Mouse (Mus musculus) liver, embryonic 11.5 days (tissue): Measurements from ENCODE around the gene Tspan15. TPM values are rescaled to one million over a fixed set of nuclear protein-coding genes. Genes with fewer than 3 reads are reported as not detected.
A peak's percentile ranks its signal among the peaks of the same experiment; 100 is the strongest.

ENCODE experiments used
- ATAC-seq: fragments of 200-750 bp; cut with Nextera tagmentation; replicated peaks from 2 replicates; pipeline ENCODE4 v1.8.0; 2017; ENCODE audit warnings: moderate number of reproducible peaks, mild to moderate bottlenecking, moderate TSS enrichment, moderate library complexity; ENCODE audit not compliant: low FRiP score
- DNase-seq: peaks from one replicate; pipeline ENCODE4 v3.0.0-alpha.2; 2017; ENCODE audit warnings: low spot score
- H3K27ac ChIP-seq: fragments of 300-500 bp; sonication (generic); 2 replicates; pipeline ENCODE4 v1.5.1; 2014; ENCODE audit warnings: mild to moderate bottlenecking, low read depth, low read length, control low read depth
- H3K27me3 ChIP-seq: fragments of 300-500 bp; sonication (generic); replicated peaks from 2 replicates; pipeline ENCODE4 v1.6.1; 2014; ENCODE audit warnings: low read length, mixed read lengths; ENCODE audit not compliant: control insufficient read depth, insufficient read depth
- H3K36me3 ChIP-seq: fragments of 300-500 bp; sonication (generic); 2 replicates; pipeline ENCODE4 v1.6.1; 2014; ENCODE audit warnings: mild to moderate bottlenecking, low read length, moderate library complexity, mixed read lengths; ENCODE audit not compliant: control insufficient read depth, insufficient read depth
- H3K4me1 ChIP-seq: fragments of 300-500 bp; sonication (generic); replicated peaks from 2 replicates; pipeline ENCODE4 v1.6.1; 2014; ENCODE audit warnings: low read length, mixed read lengths; ENCODE audit not compliant: control insufficient read depth, insufficient read depth
- H3K4me2 ChIP-seq: fragments of 300-500 bp; sonication (generic); 2 replicates; pipeline ENCODE4 v1.6.1; 2014; ENCODE audit warnings: mild to moderate bottlenecking, control low read depth, moderate library complexity
- H3K4me3 ChIP-seq: fragments of 300-500 bp; sonication (generic); 2 replicates; pipeline ENCODE4 v1.5.1; 2014; ENCODE audit warnings: low read depth, low read length, control low read depth
- H3K9ac ChIP-seq: fragments of 300-500 bp; sonication (generic); 2 replicates; pipeline ENCODE4 v1.6.1; 2014; ENCODE audit warnings: low read depth, low read length, control low read depth
- H3K9me3 ChIP-seq: fragments of 300-500 bp; sonication (generic); 2 replicates; pipeline ENCODE4 v1.6.1; 2016; ENCODE audit warnings: low read length, inconsistent platforms, mixed read lengths; ENCODE audit not compliant: control insufficient read depth
- WGBS: fragments of 180-500 bp; shearing (Covaris S2); extraction: QIAGEN DNeasy Blood & Tissue Kit; methylation state at CpG from one replicate; pipeline ENCODE4 v1.1.7; 2014; 5-methylcytosine and 5-hydroxymethylcytosine counted together
- polyA plus RNA-seq: library from polyadenylated mRNA; unstranded; fragments of >200 nt; fragmentation: Nextera tagmentation; extraction: Ambion mirVana; gene quantifications from 2 replicates; pipeline ENCODE4 v1.2.1, GENCODE M21; 2014

Gene Tspan15
- polyA plus RNA-seq, 1 experiment from 2014 or later: 13.8 TPM

- no peak overlapping the region for H3K4me3 ChIP-seq
- 0 out of 2 replicates have a peak, but pooled peaks cover 5% of the 10 kb centered on the region for H3K4me1 ChIP-seq
These were observed 7.6 kb upstream of the Tspan15 start for GRCm38 (mm10) chr10:62238688-62239087.

GRCm38 (mm10) chr10:62237205-62237604 lies 6.2 kb upstream of the Tspan15 start:
- H3K4me1 ChIP-seq: 0 out of 2 replicates have a peak, but pooled peaks cover 5% of the 10 kb centered on the region

More at GRCm38 (mm10) chr10:62238688-62239087, 7.6 kb upstream of the Tspan15 start:
- Histone ChIP-seq H3K27me3 (no peaks in the 10 kb centered on the region), H3K36me3 (no peaks in the 10 kb centered on the region), H3K27ac (no peak overlapping the region), H3K9ac (no peak overlapping the region), H3K9me3 (no peaks in the 10 kb centered on the region), H3K4me2 (no peak overlapping the region)
- WGBS: 86% methylated on average over 3 of the region's 3 CpGs
- ATAC-seq: no peak
- DNase-seq: no peak

GRCm38 (mm10) chr10:62236165-62236564 lies 5.1 kb upstream of the Tspan15 start:
- H3K36me3 ChIP-seq: no peaks in the 10 kb centered on the region
- no peaks in the 10 kb centered on the region for H3K27me3 ChIP-seq
- no peak overlapping the region for H3K9ac ChIP-seq
- H3K9me3 ChIP-seq: no peaks in the 10 kb centered on the region
- 86% methylated on average over 6 of the region's 6 CpGs for WGBS
- ATAC-seq (no peak), DNase-seq (no peak)
- H3K4me2 ChIP-seq: no peak overlapping the region
- H3K4me3 ChIP-seq: no peak overlapping the region
- H3K27ac ChIP-seq: no peak overlapping the region
- 0 out of 2 replicates have a peak, but pooled peaks cover 9% of the 10 kb centered on the region for H3K4me1 ChIP-seq

More at GRCm38 (mm10) chr10:62237205-62237604, 6.2 kb upstream of the Tspan15 start:
- Histone ChIP-seq H3K9me3 (no peaks in the 10 kb centered on the region), H3K27ac (peak overlapping the region; percentile 84), H3K36me3 (no peaks in the 10 kb centered on the region), H3K27me3 (no peaks in the 10 kb centered on the region), H3K9ac (peak overlapping the region; percentile 22; the same call in 1 of the 2 replicates), H3K4me3 (no peak overlapping the region), H3K4me2 (peak overlapping the region; percentile 31)
- WGBS: 59% methylated on average over 10 of the region's 10 CpGs
- DNase-seq: no peak
- ATAC-seq: peak; percentile 97

GRCm38 (mm10) chr10:62231811-62232210 lies 760 bp upstream of the Tspan15 start:
- peak overlapping the region; percentile 92 for H3K4me2 ChIP-seq
- peaks cover 5% of the 10 kb centered on the region; the same call in 1 of the 2 replicates for H3K27me3 ChIP-seq
- H3K27ac ChIP-seq: no peak overlapping the region
- no peak overlapping the region for H3K9ac ChIP-seq
- peaks cover 19% of the 10 kb centered on the region for H3K4me1 ChIP-seq
- H3K9me3 ChIP-seq: no peaks in the 10 kb centered on the region
- no peak overlapping the region for H3K4me3 ChIP-seq
- H3K36me3 ChIP-seq: no peaks in the 10 kb centered on the region
- 77% methylated on average over 3 of the region's 3 CpGs for WGBS
- ATAC-seq: no peak
- DNase-seq: no peak

GRCm38 (mm10) chr10:62231395-62231732 lies 313 bp upstream of the Tspan15 start:
- no peak overlapping the region for H3K27ac ChIP-seq
- WGBS: 3% methylated on average over 13 of the region's 13 CpGs
- H3K4me3 ChIP-seq: peak overlapping the region; percentile 68
- DNase-seq (no peak), ATAC-seq (no peak)
- peaks cover 19% of the 10 kb centered on the region for H3K4me1 ChIP-seq
- H3K27me3 ChIP-seq: peaks cover 5% of the 10 kb centered on the region; the same call in 1 of the 2 replicates
- H3K36me3 ChIP-seq: no peaks in the 10 kb centered on the region
- peak overlapping the region; percentile 31; the same call in 1 of the 2 replicates for H3K9ac ChIP-seq
- peak overlapping the region; percentile 92 for H3K4me2 ChIP-seq
- no peaks in the 10 kb centered on the region for H3K9me3 ChIP-seq

- H3K9me3 ChIP-seq: no peaks in the 10 kb centered on the region
- H3K4me1 ChIP-seq: peaks cover 23% of the 10 kb centered on the region
- H3K27me3 ChIP-seq: peaks cover 5% of the 10 kb centered on the region; the same call in 1 of the 2 replicates
- H3K36me3 ChIP-seq: no peaks in the 10 kb centered on the region
- 76% methylated on average over 6 of the region's 6 CpGs for WGBS
- H3K27ac ChIP-seq: no peak overlapping the region
- ATAC-seq: no peak
- no peak overlapping the region for H3K4me3 ChIP-seq
- H3K4me2 ChIP-seq: no peak overlapping the region
- no peak for DNase-seq
- no peak overlapping the region for H3K9ac ChIP-seq
These were observed 2.9 kb downstream of the Tspan15 start for GRCm38 (mm10) chr10:62228126-62228525.

- Histone ChIP-seq H3K27ac (no peak overlapping the region), H3K36me3 (no peaks in the 10 kb centered on the region), H3K9ac (no peak overlapping the region), H3K4me3 (no peak overlapping the region), H3K4me2 (no peak overlapping the region), H3K4me1 (peaks cover 27% of the 10 kb centered on the region), H3K27me3 (peaks cover 5% of the 10 kb centered on the region; the same call in 1 of the 2 replicates), H3K9me3 (no peaks in the 10 kb centered on the region)
- ATAC-seq: no peak
- 74% methylated on average over 7 of the region's 7 CpGs for WGBS
- no peak for DNase-seq
These were observed 5.2 kb downstream of the Tspan15 start for GRCm38 (mm10) chr10:62225839-62226238.

- H3K9ac ChIP-seq: no peak overlapping the region
- DNase-seq (no peak), ATAC-seq (no peak)
- no peaks in the 10 kb centered on the region for H3K9me3 ChIP-seq
- WGBS: 56% methylated on average over 6 of the region's 6 CpGs
- H3K27me3 ChIP-seq: no peaks in the 10 kb centered on the region
- H3K4me3 ChIP-seq: no peak overlapping the region
- H3K4me1 ChIP-seq: peaks cover 17% of the 10 kb centered on the region
- no peaks in the 10 kb centered on the region for H3K36me3 ChIP-seq
- H3K4me2 ChIP-seq: no peak overlapping the region
- H3K27ac ChIP-seq: no peak overlapping the region
These were observed 6.8 kb downstream of the Tspan15 start for GRCm38 (mm10) chr10:62224231-62224630.

GRCm38 (mm10) chr10:62222777-62223176 lies 8.3 kb downstream of the Tspan15 start:
- no peaks in the 10 kb centered on the region for H3K36me3 ChIP-seq
- H3K9me3 ChIP-seq: no peaks in the 10 kb centered on the region
- peaks cover 26% of the 10 kb centered on the region for H3K4me1 ChIP-seq
- no peak overlapping the region for H3K27ac ChIP-seq
- no peak overlapping the region for H3K9ac ChIP-seq
- no peak for DNase-seq
- no peaks in the 10 kb centered on the region for H3K27me3 ChIP-seq
- no peak overlapping the region for H3K4me2 ChIP-seq
- no peak for ATAC-seq
- H3K4me3 ChIP-seq: no peak overlapping the region
- WGBS: 85% methylated on average over 17 of the region's 17 CpGs
